Mouse (Mus musculus) MEL (cell line): Measurements from ENCODE around the gene Capza3.

Experiments
- CTCF ChIP-seq, 3 experiments: IDR thresholded peaks in 2 of 3; conservative IDR thresholded peaks in 1 of 3; 2 replicates each; pipeline ENCODE4 v1.5.1; 2011 to 2012; ENCODE audit warnings: low read length in 3 of 3, low read depth in 2 of 3, mild to moderate bottlenecking in 2 of 3, improper control_type of control experiment in 1 of 3, inconsistent platforms in 1 of 3, mixed read lengths in 1 of 3, moderate library complexity in 1 of 3; ENCODE audit not compliant: control insufficient read depth in 1 of 3, insufficient read depth in 1 of 3, poor library complexity in 1 of 3, severe bottlenecking in 1 of 3
- HCFC1 ChIP-seq: IDR thresholded peaks from 2 replicates; pipeline ENCODE4 v1.6.1; 2012; ENCODE audit warnings: low read depth, mild to moderate bottlenecking, inconsistent platforms, low read length, improper control_type of control experiment, moderate library complexity
- POLR2AphosphoS5 ChIP-seq: IDR thresholded peaks from 2 replicates; pipeline ENCODE4 v1.6.1; 2012; ENCODE audit warnings: low read depth, borderline replicate concordance, mild to moderate bottlenecking, inconsistent platforms, low read length, moderate library complexity, mixed read lengths
- TAL1 ChIP-seq: IDR thresholded peaks from 2 replicates; pipeline ENCODE4 v1.6.1; 2012; ENCODE audit warnings: mild to moderate bottlenecking, inconsistent platforms, low read length, moderate library complexity, mixed read lengths

DNA sequence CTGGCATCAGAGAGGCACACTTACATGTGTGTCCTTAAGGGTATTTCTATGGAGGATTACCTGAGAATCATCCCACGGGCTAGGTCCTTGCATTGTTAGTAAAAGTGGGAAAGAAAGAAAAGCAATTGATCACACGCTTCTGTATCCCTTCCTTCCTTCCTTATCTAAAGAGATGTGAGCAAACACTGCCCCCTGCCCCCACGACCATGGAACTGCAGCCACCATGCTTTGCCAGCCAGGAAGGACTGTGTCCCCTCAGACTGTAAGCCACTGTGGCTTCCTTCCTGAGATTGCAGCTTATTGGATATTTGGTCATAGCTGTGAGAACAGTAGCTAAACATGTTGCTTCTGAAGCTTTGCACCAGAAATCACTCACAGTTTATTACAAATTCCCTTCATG, 35.9 kb upstream of the Capza3 start:
- 0 out of 6 replicates have a peak, but pooled peaks of 1 of the 3 experiments have one; percentile 1 for TF ChIP-seq CTCF (IDR thresholded peaks at IDR 0.05 in 2 of 3, conservative IDR thresholded peaks at IDR 0.05 in 1 of 3; ENCODE audit: control insufficient read depth in 1 of 3, insufficient read depth in 1 of 3, low read depth in 2 of 3, low read length in 3 of 3, poor library complexity in 1 of 3, severe bottlenecking in 1 of 3)
- TF ChIP-seq TAL1, result no peak
- TF ChIP-seq HCFC1, result no peak
- TF ChIP-seq POLR2AphosphoS5, result no peak
